Mouse (Mus musculus): ENCODE results near the gene Npepps.

GRCm38 (mm10) chr11:97276019-97276418, 4.4 kb downstream of the Npepps start:
- TF ChIP-seq E2F4 (IDR thresholded peaks at IDR 0.05; ENCODE audit: borderline replicate concordance, low read depth, low read length) = no peak
- TF ChIP-seq POLR2A (IDR thresholded peaks at IDR 0.05; ENCODE audit: control insufficient read depth in 1 of 2, insufficient read depth in 1 of 2, low read depth in 1 of 2, low read length in 2 of 2, poor library complexity in 1 of 2) = no peak
- no peak for TF ChIP-seq ELF1 (IDR thresholded peaks at IDR 0.05; ENCODE audit: low read depth, low read length)
- TF ChIP-seq USF1 (IDR thresholded peaks at IDR 0.05; ENCODE audit: low read depth, low read length) = no peak
- TF ChIP-seq ZC3H11A (IDR thresholded peaks at IDR 0.05; ENCODE audit: low read depth, low read length) = no peak
- peak; percentile 44 for TF ChIP-seq GATA1 (IDR thresholded peaks at IDR 0.05; ENCODE audit: low read depth, low read length)
- no peak for TF ChIP-seq USF2 (IDR thresholded peaks at IDR 0.05; ENCODE audit: borderline replicate concordance in 1 of 2, insufficient read depth in 1 of 2, low read depth in 1 of 2, low read length in 2 of 2)
- TF ChIP-seq CTCF (IDR thresholded peaks at IDR 0.05 in 2 of 3, conservative IDR thresholded peaks at IDR 0.05 in 1 of 3; ENCODE audit: control insufficient read depth in 1 of 3, insufficient read depth in 1 of 3, low read depth in 2 of 3, low read length in 3 of 3, poor library complexity in 1 of 3, severe bottlenecking in 1 of 3) = no peak
- TF ChIP-seq SMC3 (IDR thresholded peaks at IDR 0.05; ENCODE audit: low read depth, low read length) = no peak

All from MEL (cell line).